Mouse (Mus musculus): Measurements from ENCODE around the gene Nol9. TPM values are rescaled to one million over a fixed set of nuclear protein-coding genes. Genes with fewer than 3 reads are reported as not detected.

Nol9 gene
- total RNA-seq, 2 experiments from 2014 or later: 23.4 TPM

DNA sequence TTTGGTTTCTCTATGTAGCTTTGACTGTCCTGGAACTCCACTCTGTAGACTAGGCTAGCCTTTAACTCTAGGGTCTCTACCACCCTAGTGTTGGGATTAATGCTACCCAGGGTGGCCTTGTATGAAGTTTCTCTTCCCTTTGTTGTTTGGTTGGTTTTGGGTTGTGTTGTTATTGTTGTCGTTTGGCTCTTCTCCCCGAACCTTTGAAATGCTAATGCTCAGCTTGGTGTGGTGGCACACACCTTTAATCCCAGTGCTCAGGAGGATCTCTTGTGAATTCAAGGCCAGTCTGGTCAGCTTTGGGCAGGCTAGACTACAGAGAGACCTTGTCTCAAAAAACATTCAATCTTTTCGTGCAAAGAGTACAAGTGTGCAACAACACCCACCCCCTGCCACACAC is 4.0 kb downstream of the Nol9 start:
- no peak for DNase-seq (ENCODE audit: low spot score in 2 of 2)

DNA sequence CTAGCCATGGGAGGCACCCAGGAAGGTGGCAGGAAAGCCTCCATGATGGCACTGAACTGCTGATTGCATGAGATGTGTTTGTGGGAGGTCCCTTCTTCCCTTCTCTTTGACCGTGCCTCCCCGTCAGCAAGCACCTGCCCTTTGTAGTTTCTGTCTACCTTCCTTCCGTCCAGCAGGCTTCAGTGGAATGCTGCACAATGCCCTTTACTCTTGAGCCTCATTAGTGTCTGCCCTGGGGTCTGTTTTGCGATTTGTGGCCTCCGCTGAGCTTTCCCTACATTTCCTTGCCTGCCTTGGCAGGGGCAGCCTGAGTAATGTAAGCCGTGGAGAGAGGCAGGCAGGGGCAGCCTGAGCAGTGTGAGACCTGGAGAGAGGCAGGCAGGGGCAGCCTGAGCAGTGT is 5.5 kb downstream of the Nol9 start:
- DNase-seq (ENCODE audit: low spot score in 2 of 2): no peak

DNA sequence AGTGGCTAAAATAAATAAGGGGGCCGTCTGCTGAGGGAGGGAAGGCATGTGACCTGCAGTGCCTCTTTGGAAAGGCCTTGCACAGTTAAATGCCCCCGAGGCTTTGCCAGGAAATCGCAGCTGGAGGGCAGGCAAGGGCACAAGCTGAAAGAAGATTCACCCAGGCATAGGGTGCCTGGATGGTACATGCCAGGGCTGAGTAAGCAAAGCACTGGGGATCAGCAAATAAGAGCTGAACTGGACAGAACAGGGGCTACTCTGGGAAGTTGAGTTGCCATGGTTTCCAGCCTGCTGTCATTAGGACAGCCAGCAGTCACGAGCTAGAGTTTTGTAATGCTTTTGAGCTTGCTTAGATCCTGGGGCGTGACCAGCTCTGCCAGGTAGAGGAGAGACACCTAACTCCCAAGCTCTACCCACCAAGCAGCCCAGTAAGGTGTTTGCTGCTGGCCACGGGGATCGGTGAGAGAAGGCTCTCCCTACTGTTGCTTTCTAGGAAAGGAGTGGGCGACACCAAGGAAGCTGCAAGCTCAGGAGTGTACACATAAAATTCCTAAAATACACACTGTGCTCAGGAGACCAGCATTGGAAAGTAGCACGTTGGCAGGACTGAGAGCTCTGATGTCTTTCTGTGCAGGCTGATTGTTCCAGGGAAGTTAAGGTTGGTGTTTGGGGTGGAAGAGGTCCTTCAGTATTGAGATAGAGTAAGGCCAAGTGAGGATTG is 23.4 kb downstream of the Nol9 start:
- no peak for DNase-seq (ENCODE audit: low spot score in 2 of 2)

DNA sequence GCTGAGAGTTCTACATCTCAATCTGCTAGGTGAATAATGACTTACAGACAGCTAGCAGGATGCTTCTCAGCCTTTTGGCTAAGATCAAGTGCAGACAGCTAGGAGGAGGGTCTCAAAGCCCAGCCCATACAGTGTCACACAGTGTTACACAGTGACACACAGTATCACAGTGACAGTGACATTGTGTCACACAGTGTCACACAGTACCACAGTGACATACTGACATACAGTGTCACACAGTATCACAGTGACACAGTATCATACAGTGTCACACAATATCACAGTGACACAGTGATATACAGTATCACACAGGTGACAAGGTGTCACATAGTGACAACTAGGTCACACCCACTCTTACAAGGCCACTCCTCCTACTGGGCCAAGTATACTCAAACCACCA is 28.2 kb downstream of the Nol9 start:
- DNase-seq (ENCODE audit: low spot score in 2 of 2): no peak

DNA sequence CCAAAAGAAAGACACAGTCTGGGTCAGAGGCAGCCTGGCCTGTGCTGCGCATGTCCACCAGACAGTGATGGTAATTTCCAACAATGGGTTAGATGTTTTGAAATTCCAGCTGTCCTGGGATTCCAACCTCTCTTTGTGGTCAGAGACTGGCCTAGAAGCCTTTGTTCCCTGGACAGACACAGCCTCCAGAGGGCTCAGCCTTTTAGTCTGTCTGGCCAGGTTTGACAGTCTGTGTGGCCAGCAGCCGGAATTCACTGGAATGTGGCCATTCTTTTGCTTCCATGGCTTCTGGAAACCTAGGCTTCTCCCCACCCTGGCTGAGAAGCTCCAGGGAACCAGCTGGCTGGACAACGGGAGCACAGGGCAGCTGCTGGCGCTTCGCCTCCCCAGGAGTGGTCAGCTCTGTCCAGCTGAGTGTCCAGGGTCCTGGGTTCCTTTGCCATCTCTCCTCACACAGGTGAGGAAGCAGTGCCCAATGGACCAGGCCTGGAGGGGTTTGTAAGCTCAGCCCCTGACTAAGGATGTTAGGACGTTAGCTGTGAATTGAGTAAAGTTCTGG is 29.1 kb downstream of the Nol9 start:
- DNase-seq (ENCODE audit: low spot score in 2 of 2): no peak

DNA sequence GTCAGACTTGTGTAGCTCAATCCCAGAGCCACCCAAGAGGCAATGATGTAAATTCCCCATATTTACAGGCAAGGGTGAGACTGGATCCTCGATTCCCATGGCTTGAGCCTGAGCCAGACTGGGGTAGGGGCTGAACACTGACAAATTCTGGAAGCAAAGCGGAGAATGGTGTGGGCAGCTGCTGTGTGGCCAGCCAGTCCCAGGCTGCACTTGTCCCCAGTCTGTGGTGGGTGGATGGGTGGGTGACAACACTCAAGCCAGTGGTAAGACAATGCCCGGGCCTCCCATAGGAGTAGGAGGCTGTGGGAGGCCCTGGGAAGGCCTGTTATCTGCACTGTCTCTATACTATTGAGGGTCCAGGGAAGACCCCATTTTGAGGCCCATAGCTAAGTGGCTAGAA is 30.1 kb downstream of the Nol9 start:
- DNase-seq (ENCODE audit: low spot score in 2 of 2): no peak

DNA sequence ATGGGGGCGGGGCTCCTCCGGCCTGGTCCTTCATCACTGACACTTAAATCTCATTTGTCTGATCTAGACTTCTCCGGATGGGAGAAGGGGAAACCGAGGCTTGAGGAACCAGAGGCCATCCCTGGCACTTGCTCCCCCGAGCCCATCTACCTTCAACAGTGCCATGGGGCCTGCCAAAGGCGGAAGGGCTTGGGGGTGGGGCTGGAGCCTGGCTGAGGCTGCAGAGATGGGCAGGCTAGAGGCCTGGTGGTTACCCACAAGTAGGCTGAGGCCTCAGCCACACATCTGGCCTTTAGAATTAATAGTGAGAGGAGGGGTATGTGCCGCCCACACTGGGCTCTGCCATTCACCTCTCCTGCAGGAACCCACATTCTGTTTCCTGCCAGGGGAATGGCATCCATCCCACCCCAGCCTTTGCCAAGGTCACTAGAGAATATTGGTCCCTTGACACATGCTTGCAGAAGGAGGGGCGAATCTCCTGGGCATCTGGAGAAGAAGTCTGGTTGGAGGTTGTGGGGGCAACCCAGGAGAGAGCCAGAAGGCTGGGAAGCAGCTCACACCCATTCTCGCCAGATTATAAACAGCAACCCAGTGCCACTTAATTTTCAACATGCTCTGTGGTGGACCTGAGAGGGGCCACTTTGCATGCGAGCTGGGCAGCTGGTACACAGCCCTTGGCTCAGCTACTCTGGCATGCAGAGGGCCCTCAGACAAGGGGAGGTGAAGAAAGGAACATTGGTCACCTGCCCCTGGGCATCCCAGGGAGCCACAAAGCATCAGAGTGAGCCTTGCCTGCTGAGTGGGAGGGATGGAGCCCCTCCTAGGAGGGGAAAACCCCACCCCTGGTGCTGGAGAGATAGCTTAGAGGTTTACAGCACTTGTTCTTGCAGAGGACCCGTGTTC is 31.6 kb downstream of the Nol9 start:
- no peak for DNase-seq (ENCODE audit: low spot score in 2 of 2)

DNA sequence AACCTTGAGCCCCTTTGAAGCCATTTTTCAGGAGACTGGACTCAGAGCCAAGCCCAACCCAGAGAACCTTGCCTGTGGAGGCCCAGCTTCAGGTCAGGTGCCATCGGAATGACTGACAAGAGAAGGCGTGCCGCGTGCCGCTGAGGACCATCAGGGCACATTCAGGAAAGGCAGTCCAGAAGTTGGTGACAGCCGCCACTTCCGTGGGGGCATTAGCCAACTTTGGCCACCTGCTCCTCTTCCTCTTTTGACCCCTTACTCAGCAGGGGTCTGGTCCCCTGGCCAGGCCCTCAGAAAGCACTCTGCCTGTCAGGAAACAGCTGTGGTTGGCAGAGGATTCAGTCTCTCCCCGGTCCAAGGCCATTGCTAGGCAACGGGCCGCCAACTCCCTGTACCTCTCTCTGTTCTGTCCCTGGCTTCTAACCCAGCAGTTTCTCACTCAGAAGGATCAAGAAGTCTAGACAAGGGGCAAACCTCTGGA is 33.0 kb downstream of the Nol9 start, which contains the start of gene Plekhg5:
Plekhg5 (plus strand) TSS at position 378 of the 481 bp plus-strand sequence.
- DNase-seq (ENCODE audit: low spot score in 2 of 2): peak; percentile 61 to 68

DNA sequence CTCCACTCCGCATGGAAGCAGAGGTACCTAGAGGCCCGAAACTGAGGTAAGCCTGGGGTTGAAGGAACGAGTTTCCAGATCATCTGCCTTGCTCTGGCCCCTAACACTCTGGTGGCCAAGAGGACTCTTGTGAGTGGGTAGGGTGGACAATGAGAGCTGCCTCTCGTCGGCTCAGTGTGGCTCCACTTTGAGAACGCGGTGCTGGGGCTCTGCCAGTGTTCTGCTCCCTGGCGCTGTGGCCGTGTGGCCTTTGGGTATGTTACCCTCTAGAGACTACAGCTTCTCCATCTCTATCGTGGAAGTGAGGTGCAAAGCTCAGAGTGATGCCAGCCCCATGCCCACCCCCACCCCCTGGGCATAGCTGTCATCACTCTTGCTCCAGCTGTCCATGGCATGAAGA is 33.5 kb downstream of the Nol9 start:
- DNase-seq (ENCODE audit: low spot score in 2 of 2): no peak

DNA sequence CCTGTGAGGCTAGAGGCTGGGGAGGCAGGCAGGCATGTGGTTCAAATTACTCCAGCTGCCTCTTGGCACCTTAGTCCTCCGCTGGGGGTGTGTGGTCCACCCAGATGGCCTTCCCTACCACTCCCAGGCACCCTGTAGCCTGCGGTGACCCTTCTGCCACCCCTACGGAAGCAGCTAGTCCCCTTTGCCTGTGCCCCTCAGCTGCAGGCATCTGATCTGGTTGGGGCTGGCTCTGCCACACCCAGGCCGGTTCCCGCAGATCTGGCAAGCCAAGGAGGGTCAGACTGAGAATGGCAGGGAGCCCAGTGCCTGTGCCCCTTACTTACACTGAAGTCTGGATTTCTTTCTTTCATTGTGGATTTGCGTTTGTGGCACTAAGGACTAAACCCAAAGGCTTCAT is 34.6 kb downstream of the Nol9 start:
- DNase-seq (ENCODE audit: low spot score in 2 of 2): no peak

DNA sequence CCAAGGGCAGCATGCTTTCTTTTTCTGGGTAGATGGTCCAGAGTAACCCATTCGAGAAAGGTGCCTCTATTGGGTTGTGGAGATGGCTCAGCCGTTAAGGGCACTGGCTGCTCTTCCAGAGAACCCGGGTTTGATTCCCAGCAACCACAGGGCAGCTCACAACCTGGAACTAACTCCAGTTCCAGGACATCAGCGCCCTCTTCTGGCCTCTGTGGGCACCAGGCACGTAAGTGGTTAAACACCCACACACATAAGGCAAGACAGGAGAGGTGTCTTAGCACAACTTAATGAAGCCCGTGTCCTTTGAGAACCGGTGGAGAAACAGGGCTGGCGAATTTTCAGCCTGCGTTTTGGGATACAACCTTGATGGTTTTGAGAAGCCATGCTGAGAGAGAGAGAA is 35.4 kb downstream of the Nol9 start:
- no peak for DNase-seq (ENCODE audit: low spot score in 2 of 2)

DNA sequence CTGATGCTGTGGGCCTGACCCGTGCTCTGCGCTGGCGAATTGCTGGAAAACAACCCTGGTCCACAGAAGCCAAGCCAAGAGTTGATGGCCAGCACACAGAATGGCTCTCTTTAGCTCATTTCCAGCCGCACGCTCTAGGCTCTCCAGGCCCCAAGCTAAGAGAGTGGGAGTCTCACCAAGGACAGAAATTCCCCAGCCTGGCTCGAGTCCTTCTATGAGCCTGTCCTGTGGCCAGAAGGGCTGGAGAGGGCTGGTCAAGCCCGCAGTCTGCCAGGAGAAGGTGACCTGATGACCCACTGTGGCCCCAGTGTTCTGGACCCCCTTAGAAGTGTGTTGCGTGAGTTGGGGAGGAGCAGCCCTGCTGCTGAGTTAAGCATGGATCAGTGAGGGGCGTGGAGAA is 38.1 kb downstream of the Nol9 start:
- no peak for DNase-seq (ENCODE audit: low spot score in 2 of 2)

DNA sequence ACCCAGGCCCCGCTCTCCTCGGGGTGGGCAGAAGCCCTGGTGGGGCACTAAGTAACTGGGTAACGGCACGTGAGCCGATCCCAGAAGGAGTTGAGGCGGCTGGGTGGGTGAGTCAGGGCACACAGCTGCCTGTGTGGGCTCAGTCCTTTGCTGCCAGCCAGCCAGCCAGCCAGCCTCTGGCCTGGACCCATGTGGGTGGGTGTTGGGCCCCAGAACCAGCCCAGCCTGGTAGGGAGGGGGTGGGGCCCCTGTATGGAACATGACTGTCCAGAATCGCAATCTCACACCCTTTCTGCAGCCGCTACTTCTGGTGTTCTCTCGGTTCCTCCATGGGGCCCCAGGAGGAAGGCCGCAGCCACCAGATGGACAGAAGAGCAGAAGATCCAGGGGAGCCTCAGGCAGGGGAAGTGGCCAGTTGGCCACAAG is 39.0 kb downstream of the Nol9 start:
- DNase-seq (ENCODE audit: low spot score in 2 of 2): peak in 1 of 2 experiments; percentile 37

DNA sequence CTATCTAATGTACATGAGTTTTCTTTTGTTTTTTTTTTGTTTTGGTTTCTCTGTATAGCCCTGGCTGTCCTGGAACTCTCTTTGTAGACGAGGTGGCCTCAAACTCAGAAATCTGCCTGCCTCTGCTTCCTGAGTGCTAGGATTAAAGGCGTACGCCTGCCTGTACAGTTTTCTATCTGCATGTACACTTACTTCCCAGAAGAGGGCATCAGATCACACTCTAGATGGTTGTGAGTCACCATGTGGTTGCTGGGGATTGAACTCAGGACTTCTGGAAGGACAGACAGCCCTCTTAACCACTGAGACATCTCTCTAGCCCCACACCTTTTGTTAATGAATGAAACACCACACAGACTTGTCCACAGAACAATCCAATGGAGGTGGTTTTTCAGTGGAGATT is 40.1 kb downstream of the Nol9 start:
- no peak for DNase-seq (ENCODE audit: low spot score in 2 of 2)

DNA sequence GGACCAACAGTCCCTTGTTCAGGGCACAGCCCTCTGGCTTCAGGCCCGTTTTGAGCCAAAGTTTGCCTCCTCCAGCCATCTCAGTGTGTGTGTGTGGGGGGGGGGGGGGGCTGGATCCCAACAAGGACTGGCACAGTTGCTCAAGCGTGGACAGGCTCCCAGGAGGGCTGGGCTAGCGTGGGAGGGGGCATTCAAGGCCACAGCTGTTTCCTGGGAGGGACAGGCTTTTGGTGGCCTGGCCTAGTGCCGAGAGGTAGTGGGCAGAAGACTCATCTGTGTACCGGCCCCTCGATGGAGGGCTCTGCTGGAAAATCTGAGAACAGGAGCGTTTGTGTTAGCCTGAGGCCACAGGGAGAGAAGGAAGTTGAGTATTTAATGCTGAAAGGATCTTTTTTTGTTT is 40.8 kb downstream of the Nol9 start:
- DNase-seq (ENCODE audit: low spot score in 2 of 2): no peak

DNA sequence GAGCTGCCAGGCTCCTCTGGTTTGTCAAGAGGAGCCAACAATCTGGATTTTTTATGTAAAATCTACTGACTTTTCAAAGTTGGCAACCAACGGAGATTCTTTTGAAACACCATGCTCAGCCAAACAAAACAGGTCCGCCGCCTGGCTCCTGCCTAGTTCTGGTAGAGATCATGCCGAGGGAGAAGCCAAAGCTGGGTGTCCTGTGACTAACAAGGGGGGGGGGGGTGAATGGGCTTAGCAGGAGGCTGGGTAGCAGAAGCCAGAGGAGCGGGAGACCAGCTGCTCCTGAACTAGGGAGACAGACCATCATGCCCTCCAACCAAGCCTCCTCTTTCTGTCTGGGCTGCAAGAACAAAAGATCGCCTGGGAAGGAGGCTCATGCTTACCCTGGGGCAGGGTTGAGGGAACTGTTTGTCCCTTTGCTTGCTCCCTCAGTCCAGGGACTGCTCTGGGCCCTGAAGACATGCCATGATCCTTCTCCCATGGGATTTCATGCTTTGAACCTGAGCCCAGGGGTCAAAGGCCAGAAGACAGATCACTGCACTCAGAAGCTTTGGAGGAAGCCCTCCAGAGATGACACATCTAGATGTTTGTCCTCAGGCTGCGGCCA is 44.6 kb downstream of the Nol9 start:
- DNase-seq (ENCODE audit: low spot score in 2 of 2): no peak

DNA sequence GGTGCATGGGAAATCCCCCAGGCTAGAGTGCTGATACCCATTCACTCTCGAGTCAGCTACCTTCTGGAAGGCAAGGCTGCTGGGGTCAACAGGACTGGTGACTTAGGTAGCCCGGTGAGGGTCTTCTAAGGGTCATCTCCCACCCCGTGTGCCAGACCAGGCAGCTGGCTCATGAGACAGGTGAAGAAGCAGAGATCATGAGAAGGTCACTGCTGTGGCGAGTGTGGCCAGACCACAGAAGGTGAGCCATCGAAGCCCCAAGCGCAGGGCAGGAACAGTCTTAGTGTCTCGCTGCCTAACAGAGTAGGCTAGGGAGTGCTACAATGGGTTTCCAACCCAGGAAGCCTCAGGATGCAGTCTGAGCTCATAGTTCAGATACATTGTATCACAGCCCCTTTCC is 45.5 kb downstream of the Nol9 start:
- DNase-seq (ENCODE audit: low spot score in 2 of 2): no peak

DNA sequence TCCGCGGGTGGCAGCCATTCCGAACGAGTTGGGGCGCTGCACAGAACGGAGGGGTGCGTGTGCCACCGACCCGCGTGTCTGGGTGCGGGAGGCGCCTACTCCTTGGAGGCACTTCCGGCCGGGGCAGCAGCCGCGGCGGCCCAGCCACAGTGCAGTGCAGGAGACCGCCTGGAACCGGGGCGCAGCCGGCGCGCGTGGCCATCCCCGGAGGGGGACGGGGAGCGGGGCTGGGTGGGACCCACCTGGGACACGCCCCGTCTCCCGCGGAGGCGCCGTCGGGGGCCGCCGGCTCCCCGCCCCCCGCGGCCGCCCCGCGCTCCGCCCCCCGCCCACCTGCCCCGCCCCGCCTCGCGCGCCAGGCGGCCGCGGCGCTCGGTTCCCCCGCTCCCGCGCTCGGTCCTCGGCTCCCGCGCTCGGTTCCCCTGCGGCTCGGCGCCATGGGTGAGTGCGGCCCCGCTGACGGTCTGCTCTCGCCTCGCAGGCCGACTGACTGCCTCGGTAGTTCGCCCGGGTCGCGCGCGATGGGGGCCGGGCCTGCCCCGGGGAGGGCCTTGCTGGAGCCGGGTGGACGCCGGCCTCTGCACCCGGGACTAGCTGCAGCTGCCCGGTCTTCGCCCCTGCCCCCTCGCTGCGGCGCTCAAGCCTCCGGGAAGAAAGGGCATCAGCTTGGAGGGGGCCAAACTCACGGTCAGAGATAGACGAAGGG is 47.5 kb downstream of the Nol9 start:
- DNase-seq (ENCODE audit: low spot score in 2 of 2): peak in 1 of 2 experiments; percentile 61

DNA sequence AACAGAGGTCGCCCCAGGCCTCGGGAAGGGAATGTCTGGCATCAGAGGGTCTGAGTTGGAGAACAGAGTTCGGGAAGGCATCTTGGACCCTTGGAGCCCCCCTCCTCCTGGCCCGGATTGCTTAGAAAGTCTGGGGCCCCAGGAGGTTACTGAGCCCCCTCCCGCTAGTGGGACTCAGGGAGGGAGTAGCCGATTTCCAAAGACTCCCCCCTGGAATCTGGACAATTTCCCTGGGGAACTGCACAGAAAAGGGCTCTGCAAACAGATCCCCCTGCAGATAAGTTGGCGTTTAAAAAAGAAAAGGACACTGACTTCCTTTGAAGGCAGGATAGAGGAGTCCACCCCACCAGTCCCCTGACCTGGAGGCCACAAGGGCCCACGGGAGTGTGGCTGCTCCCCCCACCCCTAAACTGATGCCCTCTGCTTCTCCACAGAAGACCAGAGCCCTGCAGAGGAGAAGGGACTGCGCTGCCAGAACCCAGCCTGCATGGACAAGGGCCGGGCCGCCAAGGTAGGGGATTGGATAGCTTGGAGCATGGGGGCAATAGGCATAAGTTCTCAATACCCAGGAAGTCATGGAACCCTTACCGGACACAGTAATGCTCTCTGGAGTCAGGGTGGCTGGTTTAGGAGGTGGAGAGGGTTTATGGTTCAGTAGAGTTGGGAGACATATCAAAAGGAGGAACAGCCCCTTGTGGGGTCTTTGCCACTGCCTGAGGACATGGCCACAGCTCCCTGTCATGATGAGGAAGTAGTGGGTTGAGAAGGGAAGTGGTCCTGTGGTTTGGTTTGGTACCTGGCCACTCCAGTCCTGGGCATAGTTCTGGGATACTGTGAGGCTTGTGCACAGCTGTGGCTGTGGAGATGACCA is 48.3 kb downstream of the Nol9 start:
- no peak for DNase-seq (ENCODE audit: low spot score in 2 of 2)

DNA sequence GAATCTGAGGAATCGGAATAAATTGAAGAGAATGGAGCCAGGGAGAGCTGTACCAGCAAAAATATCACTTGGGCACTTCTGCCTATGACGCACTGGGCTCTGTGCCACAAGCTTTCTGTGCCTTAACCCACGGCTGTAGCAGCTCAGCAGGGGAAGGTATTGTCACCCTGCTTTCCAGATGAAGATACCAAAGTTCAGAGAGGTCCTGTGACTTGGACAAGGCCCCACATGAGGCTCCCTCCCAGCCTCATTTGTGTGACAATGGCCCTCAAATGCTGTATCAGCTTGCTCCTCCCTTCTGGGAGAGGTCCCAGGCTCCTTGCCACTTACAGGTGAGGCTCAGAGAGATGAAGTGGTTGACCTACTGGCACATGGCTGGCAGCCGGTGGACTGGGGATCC is 49.0 kb downstream of the Nol9 start:
- peak in 1 of 2 experiments; percentile 64 for DNase-seq (ENCODE audit: low spot score in 2 of 2)

Measured in layer of hippocampus, postnatal 14 days (tissue).